Mouse (Mus musculus) cerebellum, postnatal 10 days (tissue): ENCODE data around the gene Ubr2.
A peak's percentile ranks its signal among the peaks of the same experiment; 100 is the strongest.

ENCODE experiments used
- DNase-seq, 2 experiments: peaks; one replicate each; pipeline ENCODE4 v3.0.0; 2021; ENCODE audit warnings: mixed read lengths in 2 of 2

Gene Ubr2

DNA sequence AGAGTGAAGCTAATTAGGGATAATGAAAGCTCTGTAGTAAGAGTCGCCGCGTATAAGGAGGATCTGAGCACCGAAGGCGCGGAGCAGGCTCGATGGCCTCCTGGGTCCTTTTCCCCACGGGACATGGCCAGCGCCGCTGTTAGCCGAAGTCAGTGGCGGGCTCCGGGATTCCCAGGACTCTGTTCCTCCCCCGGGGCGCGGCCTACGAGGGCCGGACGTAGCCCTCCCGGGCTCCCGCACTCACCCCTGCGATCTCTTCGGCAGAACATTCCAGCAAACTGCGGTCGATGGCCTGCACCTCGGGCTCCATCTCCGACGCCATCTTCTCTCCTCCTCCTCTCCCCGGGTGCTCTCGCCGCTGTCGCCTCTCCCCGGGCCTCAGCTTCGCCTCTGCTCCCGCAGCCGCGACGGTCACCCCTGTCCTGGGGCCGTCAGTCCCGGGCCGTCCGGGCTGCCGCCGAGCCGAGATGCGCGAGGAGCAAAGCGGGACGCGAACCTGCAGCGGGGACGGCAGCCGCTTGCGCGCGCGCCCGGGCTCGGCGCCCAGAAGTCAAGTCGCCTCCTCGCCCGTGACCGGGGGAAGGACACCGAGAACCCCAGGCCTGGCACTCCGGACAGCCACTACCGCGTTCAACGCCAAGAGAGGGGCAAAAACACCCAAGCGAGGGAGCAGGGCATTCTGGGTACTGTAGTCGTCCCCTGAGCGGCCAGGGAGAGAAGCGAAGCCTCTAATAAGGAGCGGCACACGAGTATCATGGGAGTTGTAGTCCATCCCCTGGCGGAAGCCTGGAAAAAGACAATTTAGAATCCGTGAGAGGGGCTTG, at the start of gene Ubr2:
Gene Ubr2, minus strand, starts transcription at position 659 of the 824 bp plus-strand sequence.
- DNase-seq, result peak; percentile 94 to 97

DNA sequence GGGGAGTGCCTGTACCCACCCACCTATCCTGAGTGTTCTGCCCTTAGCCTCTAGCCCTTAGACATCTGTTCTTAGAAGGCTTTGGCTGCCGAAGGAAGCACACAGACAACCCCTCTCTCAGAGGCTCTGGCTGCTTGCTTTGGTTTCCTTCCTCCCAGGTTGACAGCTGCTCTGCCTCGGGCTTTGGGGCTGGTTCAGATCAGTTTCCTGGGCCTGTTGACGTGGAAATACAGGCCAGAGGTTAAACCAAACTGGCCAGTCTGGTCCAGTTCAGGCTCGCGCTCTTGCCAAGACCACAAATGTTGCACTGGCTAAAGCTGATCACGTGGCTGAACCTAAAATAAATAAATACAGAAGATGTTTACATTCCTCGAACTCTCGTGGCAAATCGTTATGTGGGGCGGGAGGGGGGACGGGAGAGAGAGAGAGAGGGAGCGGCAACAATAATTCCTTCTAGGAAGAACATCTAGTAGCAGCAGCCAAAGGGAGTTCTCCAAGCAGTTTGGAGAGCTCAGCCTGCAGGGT, 49.5 kb upstream of the Ubr2 start:
- DNase-seq, result peak in 1 of 2 experiments; percentile 7

DNA sequence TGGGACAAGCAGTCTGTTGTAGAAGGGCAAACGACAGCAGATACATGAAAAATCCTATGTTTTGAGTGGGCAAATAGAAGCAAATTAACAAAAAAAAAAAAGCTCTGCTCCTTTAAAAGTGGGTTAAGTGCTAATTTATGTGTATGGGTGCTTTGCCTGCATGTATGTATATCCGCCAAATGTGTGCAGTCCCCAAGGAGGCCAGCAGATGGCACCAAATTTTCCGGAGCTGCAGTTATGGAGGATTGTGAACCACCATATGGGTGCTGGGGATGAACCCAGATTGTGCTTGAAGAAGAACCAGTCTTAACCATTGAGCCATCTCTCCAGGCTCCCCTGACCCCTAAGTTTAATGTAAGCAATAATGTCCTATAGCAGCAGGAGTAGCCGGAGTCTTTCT, 47.6 kb upstream of the Ubr2 start:
- peak in 1 of 2 experiments; percentile 9 for DNase-seq

DNA sequence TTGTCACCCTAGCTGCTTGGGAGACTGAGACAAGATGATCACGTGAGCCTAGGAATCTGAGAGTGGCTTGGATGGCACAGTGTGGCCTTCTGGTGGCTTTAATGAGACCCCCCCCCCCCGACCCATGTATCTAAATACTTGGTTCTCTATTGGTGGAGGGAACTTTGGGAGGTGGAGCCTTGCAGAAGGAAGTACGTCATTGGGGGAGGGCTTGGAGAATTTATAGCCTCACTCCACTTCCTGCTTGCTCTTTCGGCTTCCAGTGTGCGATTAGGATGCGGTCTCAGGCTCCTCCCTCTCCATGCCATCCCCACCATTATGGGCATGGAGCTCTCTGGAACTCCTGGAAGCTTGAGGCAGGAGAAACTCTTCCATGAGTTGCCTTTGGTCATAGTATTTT, 46.1 kb upstream of the Ubr2 start:
- DNase-seq, result no peak

DNA sequence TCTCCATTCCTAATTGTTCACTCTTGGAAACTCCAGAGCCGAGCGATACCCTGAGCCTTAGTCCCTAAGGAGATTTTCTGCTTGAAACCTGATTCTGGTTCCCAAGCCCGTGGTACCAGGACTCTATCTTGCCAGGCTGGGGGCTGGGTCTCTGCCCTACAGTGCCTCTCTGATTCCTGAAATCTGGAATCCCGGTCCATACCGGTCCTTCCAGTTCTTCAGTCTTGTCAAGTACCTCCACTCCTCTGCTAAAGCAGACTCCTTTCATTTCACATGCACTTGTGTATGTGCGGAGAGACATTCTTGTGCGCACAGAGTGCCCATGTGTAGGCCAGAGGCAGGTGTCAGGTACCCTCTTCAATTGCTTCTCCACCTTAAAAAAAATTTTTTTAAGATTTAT, 44.8 kb upstream of the Ubr2 start:
- no peak for DNase-seq

DNA sequence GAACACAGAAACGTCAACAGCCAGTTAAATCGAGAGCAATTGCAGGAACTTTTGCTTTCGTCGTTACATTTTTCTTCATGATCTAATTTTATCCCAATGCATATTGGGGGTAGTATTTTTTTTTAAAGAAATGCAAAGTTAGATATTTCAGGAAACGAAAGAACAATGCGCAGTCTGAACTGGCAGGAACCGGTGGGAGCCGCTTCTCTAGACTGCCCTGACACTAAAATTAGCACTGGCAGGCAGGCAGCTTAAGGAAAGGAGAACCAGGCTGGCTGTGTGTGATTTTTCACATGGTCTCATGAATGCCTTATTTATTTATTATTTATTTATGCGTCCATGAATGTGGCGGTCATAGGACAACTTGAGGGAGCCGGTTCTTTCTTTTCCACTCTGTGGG, 44.3 kb upstream of the Ubr2 start:
- DNase-seq, result no peak

DNA sequence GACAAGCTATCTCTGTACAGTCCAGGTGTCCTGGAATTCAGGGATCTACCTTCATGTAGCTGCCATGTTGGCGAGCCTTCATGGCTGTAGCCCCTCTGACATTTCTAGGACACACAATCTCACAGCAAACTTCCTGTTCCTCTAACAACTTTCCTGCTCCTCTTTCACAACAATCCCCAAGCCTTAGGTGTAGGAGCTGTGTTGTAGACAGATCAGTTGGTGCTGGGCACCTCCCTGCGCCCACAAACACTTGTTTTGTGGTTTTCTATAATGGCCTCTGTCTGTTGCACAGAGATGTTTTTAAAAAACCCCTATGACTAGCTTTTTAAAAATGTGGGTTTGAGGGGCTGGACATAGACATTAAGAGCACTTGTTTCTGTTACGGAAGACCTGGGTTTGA, 40.3 kb upstream of the Ubr2 start:
- no peak for DNase-seq

DNA sequence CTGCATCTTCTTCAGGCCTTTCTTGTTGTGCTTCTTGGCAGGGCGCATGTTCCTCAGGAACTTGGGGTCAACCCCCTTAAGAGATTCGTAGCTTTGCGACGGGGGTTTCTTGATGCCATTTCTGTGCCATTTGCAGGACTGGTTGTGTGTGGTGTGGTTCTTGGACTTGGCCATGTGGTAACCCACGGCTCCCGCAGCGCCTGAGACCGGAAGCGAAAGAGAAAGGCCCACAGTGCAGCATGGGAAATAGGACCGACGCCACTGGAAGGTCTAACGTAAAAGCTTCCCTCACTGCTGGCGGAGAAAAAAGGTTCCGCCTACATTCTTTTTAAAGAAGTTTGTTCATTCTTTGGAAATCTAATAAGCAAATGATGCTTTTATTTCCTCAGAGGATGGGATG, 32.5 kb upstream of the Ubr2 start:
- DNase-seq, result no peak

DNA sequence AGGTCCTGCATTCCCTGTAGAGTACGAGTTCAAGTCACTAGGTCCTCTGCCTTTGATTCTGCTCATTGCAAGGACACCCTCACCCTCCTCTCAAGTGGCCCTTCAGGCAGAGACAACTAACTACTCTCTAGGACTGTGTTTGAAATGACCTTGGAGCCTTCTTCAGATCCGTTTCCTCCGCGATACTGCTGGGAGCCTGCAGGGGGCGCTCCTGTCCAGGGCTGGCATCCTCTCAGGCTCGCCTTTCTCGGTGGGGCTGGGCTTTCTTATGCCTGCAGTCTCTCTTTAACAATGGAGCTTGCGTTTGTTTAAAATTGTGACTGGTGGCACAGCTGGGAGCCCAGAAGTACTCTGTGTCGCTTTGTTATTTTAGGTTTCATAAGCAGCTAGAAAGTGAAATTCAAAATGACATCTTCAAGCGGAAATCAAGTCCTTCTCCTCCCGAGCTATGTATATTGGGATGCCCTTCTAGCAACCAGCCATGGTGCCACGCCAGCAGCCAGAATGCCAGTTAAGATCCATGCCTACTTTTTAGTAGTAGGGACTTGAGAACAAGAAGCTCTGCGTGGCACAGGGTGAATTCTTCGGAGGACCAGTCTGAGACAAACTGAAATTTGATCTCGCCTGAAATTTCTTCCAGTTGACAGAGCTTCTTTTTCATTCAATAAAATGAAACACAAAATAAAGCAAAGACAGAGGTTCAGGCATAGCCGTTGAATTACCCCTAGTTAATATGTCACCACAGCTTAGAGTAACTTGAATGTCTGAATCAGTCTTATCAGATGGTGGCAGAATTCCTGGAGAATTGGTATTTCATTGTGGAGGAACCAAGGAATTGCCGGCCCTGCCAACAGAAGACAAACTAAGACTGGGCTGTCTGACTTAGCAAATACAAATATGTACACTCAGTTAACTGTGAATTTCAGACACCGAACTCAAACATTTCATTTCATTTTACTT, 28.8 kb upstream of the Ubr2 start:
- peak; percentile 93 to 95 for DNase-seq

DNA sequence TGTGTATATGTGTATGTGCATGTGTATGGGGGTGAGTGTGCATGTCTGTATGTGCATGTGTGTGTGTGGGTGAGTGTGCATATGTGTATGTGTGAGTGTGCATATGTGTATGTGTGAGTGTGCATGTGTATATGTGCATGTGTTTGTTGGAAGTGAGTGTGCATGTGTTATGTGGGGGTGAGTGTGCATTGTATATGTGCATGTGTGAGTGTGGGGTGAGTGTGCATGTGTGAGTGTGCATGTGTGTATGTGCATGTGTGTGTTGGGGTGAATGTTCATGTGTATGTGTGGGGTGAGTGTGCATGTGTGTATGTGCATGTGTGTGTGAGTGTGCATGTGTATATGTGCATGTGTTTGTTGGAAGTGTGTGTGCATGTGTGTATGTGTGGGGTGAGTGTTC, 24.2 kb upstream of the Ubr2 start:
- DNase-seq, result no peak

DNA sequence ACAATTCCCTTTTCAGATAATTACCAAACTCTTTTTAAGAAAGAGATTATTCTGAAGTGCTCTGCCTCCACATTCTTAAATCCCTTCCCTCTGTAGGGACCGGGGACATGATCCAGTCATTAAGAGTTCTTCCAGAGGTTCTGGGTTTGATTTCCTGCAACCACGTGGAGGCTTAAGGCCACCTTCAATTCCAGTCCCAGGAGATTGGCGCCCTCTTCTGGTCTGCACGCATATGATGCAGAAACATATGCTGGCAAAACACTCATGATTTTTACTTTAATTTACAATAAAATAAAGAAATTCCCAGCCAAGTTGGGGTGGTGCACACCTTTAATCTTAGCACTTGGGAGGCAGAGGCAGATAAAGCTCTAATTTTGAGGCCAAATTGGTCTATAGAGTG, 23.3 kb upstream of the Ubr2 start:
- DNase-seq, result peak; percentile 79 to 83

DNA sequence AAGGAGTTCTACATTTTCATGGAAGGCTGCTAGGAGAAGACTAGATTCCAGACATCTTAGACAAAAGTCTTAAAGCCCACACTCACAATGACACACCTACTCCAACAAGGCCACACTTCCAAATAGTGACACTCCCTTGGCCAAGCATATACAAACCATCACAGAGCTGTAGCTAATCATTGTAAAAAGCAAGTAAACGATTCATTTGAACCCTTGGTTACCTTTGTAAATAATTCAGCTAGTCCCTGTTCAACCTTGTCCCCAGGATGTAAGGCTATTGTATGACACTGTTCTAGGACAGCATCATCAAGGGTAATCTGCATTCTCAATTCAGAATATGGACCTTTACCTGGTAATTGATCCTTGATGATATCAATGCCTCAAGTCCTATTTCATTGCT, 14.4 kb upstream of the Ubr2 start:
- DNase-seq, result no peak

DNA sequence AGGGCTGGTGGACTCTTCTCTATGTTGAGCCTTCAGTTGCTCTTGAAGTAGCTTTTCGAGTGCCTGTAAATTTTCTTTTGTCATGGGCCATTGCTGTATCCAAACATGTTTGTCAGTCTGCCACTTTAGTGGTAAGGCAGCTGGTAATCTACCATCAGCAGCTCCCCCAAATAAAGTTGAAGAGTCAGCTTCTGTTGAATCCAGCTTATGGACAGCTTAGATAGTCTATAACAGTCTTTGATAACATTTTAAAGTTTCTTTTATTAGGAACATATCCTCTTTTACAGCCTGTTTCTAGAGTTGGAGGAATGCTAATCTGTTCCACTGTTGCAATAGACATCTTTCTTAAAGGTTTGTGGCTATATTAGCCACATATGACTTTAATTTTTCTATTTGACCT, 13.0 kb upstream of the Ubr2 start:
- no peak for DNase-seq

DNA sequence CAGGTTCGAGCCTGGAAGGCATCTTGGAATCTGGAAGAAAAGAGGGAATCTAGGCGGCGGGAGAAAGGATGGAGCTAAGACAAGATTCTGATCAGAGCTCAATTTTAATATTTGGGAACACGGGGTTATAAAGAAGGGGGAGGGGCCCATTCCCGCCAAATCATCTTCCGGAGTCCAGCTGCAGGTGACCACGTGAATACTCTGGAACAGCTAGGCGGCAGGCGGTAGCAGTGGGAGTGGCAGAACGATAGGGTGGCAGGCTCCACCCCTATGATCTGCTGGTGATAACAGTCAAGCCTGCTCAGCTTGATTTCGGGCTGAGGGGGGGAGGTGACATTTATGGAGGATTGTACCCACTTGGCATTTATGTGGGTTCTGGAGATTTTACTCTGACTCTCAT, 2.5 kb upstream of the Ubr2 start:
- no peak for DNase-seq

DNA sequence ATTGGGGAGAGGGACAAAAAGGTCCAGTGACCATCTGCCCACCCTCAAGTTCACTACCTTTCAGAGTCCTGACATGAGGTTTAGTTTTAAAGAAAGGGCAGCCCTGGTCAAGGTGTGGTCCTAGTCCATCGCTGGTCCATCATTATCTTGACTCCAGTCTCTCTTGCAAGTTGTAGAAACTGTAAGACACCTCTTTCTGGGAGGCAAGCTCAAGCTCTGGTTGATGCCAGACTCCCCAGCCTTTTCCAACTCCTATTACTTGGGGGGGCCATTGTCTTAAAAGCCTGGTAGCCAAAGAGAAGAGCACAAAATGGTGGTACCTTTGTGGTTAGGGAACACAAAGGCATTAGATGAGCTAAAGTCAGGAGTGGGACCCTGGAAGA, 1.3 kb upstream of the Ubr2 start:
- no peak for DNase-seq

DNA sequence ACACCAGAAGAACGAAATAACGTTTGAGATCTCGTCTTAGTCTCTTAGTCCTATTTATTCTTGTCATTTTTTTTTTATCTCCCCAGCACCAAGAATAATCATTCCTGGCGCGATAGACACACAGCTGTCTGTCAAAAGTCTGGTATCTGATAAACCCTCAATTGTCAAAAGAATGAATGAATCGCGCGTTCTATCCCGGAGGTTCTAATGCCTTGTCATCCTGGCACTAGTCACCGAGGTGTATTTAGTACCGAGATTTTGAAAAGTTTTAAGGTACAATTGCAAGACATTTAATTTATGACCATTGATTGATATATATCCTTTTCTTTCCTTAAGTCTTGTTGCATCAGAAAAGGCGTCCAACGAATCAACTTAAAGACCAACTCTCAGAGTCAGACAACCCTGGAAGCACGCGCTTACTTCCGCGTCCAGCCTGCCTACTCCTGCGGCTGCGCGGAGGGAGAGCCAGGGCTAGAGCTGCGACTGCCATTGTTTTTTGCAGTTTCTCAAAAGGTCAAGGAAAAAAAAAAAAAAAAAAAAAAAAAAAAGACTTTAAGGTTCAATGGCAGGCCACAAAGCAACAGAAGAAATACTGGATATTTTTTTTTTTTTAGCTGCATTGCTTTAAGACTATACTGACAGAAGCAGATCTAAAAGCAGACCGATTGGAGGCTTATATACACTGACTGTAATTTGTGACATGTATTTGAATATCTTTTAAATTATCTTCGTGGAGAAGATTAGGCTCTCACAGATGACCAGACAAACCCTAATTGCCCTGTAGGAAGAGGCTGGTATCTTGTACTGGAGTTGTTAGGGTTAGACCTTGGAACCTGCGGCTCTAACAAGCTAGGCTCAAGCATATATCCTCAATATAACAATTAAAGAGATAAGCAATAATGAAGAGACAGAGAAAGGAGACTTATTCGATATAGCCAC, 635 bp upstream of the Ubr2 start:
- peak; percentile 76 to 85 for DNase-seq

DNA sequence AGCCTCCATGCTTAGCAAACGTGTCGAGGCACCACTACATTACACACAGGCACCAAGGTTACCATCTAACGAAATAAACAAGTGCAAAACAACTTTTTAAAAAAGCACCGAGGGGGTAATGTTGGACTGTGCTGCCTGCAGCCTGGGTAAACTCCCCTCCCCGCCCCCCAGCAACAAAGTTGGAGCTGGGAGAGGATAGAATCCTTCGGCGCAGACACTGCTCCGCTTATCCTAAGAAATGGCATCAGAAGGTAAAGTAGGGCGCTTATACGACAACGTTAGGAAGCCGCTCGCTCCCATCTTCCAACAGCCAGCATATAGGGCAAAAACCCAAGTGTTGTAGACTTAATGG, 834 bp downstream of the Ubr2 start:
- peak in 1 of 2 experiments; percentile 52 for DNase-seq

DNA sequence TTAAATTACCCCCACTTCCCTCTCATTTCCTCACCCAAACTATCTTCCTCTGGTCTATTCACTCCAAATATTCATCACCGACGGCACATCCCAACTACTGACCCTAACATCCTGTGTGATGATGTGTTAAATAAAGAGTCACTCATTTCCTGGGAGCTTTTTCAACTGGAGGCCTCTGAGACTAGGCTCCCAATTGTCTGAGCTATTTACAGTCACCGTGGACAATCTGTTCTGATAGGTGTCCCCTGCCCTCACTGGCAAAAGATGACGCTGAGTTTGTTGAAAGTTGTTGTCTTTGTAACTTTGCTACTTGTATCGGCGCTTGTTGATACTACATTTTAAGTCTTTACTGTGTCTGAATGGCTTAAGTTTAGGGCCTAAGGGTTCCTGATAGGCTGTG, 1.3 kb downstream of the Ubr2 start:
- no peak for DNase-seq

DNA sequence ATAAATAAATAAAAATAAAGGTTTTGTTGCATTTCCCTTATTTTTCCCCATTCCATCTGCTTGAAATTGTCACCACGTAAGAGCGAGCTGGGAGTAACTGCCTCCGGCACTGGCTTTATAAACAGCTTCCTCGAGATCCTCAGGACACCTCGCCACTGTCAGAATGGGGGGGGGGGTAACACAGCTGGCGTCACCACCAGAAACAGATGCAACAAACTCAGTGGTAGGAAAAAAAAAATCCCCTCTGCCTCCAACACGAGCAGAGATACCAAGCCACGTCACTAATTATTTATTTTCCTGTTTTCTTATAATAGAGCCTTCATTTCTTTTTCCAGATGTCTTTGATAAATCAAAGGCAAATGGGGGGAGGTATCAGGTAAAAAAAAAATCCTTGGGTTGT, 1.9 kb downstream of the Ubr2 start:
- DNase-seq, result no peak

DNA sequence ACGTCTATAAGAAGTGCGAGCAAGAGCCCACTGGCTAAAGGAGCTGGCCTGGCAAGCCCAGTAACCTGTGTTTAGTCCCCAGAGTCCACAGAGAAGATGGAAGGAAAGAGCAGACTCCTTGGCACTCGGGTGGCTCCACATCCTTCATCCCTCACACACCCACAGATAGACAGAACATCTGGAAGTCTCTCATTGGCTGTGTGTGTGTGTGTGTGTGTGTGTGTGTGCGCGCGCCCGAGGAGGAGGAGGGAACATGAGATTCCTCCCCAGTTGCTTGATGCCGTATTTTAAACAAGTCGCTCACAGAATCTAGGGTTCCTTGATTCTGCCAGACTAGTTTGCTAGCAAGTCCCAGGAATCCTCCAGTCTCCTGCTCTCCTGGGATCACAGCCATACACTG, 3.6 kb downstream of the Ubr2 start:
- DNase-seq, result no peak

DNA sequence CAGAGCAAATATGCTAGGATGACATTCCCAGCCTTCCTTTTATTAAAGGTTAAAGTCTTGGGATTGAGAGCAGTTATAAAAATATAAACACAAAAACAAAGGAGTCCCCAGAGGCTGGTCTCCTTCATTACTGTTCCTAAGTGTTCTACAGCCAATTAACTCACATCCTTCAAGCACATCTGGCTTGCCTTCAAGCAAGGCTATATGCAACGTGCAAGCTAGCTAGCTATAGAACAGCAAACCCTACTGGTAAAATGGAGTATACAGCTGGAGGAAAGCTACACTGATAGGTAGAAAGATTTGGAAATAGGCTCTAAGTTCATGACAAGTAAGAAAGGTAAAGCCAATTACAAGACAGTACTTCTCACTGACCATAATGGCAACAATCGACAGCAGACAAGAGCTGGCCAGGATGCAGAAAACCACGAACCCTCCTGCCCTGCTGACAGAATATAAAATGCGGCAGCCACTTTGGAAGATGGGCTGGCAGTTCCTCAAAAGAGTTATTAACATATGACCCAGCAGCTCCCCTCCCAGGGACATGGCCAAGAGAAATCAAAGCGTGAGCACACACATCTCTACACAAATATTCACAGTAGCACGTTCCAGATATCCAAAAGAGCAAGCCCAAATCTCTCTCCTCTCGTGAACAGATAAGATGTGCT, 4.5 kb downstream of the Ubr2 start:
- DNase-seq, result no peak

DNA sequence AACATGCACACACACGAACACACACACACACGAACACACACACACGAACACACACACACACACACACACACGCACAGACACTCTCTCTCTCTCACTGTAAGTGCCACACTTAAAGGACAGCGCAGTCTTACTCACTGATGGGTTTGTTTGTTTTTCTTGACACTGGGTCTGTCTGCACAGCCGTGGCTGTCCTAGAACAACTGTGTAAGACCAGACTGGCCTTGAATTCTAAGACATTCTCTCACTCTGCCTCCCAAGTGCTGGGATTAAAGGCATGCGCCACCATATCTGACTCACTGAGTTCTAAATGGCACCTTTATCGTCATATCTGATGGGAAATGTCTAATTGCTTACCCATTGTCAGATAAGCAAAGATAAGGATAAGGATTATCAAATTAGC, 7.1 kb downstream of the Ubr2 start:
- no peak for DNase-seq
